Mouse (Mus musculus) stomach, postnatal 0 days (tissue): ENCODE data around the gene Pih1d2. TPM values are rescaled to one million over a fixed set of nuclear protein-coding genes. Genes with fewer than 3 reads are reported as not detected.

Source experiments
- ATAC-seq: fragments of 200-750 bp; cut with Nextera tagmentation; 2 replicates; pipeline ENCODE4 v1.8.0; 2017; ENCODE audit not compliant: low FRiP score, low TSS enrichment
- DNase-seq: peaks from one replicate; pipeline ENCODE4 v3.0.0-alpha.2; 2016; ENCODE audit warnings: low spot score
- H3K27ac ChIP-seq: fragments of 300-500 bp; sonication (generic); replicated peaks from 2 replicates; pipeline ENCODE4 v1.5.1; 2014; ENCODE audit warnings: mild to moderate bottlenecking, control low read depth
- H3K27me3 ChIP-seq: fragments of 300-500 bp; sonication (generic); 2 replicates; pipeline ENCODE4 v1.6.1; 2014; ENCODE audit warnings: low read length; ENCODE audit not compliant: control insufficient read depth, insufficient read depth
- H3K36me3 ChIP-seq: fragments of 300-500 bp; sonication (generic); 2 replicates; pipeline ENCODE4 v1.6.1; 2014; ENCODE audit warnings: low read length, mixed read lengths; ENCODE audit not compliant: control insufficient read depth, insufficient read depth
- H3K4me1 ChIP-seq: fragments of 300-500 bp; sonication (generic); replicated peaks from 2 replicates; pipeline ENCODE4 v1.6.1; 2014; ENCODE audit warnings: antibody characterized with exemption; ENCODE audit not compliant: control insufficient read depth, insufficient read depth
- H3K4me2 ChIP-seq: fragments of 300-500 bp; sonication (generic); replicated peaks from 2 replicates; pipeline ENCODE4 v1.6.1; 2014; ENCODE audit warnings: low read depth, mild to moderate bottlenecking, control low read depth, moderate library complexity
- H3K4me3 ChIP-seq: fragments of 300-500 bp; sonication (generic); 2 replicates; pipeline ENCODE4 v1.5.1; 2014; ENCODE audit warnings: low read depth, low read length, control low read depth
- H3K9ac ChIP-seq: fragments of 300-500 bp; sonication (generic); 2 replicates; pipeline ENCODE4 v1.6.1; 2014; ENCODE audit warnings: mild to moderate bottlenecking, low read length, control low read depth, mixed read lengths
- H3K9me3 ChIP-seq: fragments of 300-500 bp; sonication (generic); 2 replicates; pipeline ENCODE4 v1.6.1; 2016; ENCODE audit warnings: low read length; ENCODE audit not compliant: control insufficient read depth
- CTCF ChIP-seq: IDR thresholded peaks from 2 replicates; pipeline ENCODE4 v1.5.1; 2016; ENCODE audit warnings: antibody characterized with exemption, low read depth, mild to moderate bottlenecking, moderate library complexity
- EP300 ChIP-seq: optimal IDR thresholded peaks from 2 replicates; pipeline ENCODE3; 2016; ENCODE audit warnings: antibody characterized with exemption
- WGBS: fragments of 180-500 bp; shearing (Covaris S2); extraction: QIAGEN DNeasy Blood & Tissue Kit; methylation state at CpG from one replicate; pipeline ENCODE4 v1.1.7; 2014; 5-methylcytosine and 5-hydroxymethylcytosine counted together
- polyA plus RNA-seq: library from polyadenylated mRNA; unstranded; fragments of >200 nt; fragmentation: Nextera tagmentation; extraction: Ambion mirVana; gene quantifications from 2 replicates; pipeline ENCODE4 v1.2.1, GENCODE M21; 2015

The Pih1d2 gene
- polyA plus RNA-seq, 1 experiment from 2014 or later = 2.2 TPM

DNA sequence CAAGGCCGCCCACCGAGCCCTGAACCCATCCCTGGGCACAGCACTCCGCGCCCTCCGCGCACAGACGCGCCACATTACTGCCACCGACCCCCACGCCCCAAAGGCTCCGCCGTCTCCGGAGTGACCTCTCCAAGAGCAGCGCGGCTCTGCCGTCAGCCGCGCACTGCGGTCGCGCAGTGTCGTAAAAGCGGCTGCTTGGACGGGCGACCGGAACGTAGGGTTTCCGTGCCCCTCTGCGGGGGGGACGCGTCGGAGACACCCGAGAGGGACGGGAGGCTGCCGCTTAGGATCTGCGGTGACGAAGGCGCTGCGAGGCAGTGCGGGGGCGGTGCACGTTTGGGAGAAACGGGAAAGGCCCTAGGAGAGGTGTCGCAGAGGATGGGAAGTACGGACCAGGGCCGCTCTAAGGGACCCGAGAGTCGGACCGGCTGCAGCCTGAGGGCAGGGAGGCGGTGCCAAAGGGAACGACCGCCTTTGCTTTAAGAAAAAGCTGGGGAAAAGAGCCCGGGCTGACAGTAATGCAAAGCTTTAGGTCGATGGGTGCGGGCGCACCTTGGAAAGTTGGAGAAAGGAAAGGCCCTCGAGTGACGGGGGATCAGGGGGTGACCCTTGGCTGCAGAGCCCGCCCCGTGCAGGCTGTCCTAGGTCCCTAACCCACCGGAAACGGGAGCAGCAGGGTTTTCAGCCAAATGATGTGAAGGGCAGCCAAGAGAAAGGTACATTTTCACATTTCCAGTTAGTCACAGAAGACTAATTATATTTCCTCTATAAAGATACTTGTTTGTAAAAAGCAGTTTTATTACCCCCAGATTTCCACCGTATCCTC, 42.5 kb downstream of the Pih1d2 start, which contains the start of gene Dlat:
Dlat (minus strand) TSS at position 389 of the 826 bp plus-strand sequence.
- Histone ChIP-seq H3K9ac (peak within 1 kb of the TSS; percentile 90), H3K4me2 (peak within 1 kb of the TSS; percentile 78), H3K36me3 (no peaks in the 10 kb centered on the region; the same call in 1 of the 2 replicates), H3K27ac (peak within 1 kb of the TSS; percentile 86), H3K27me3 (no peaks in the 10 kb centered on the region), H3K9me3 (no peaks in the 10 kb centered on the region), H3K4me1 (no peaks in the 10 kb centered on the region), H3K4me3 (peak within 1 kb of the TSS; percentile 93)
- TF ChIP-seq EP300 (no peak), CTCF (no peak; the same call in 1 of the 2 replicates)
- WGBS = under 1% methylated on average over 56 of the region's 63 CpGs
- DNase-seq (peak; percentile 87), ATAC-seq (peak; percentile 93)

DNA sequence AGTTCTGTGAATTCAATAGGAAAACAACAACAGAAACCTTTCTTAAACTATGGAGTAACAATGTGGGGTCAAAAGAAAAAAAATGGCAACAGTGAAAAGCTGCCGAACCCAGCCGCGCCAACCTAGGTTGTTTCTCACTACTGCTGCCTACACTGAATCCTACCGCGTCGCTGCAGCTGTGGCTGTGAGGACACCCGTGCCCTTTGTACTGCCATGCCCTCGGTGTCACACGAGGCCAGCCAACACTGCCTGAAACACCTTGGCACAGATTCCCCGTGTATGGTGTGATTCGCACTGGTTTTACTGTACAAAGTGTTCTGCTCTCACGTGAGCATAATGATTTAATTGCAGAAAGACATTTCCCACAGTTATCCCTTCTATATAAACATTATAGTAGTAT, 43.3 kb downstream of the Pih1d2 start:
- peak overlapping the region; percentile 93 for H3K4me3 ChIP-seq
- H3K9ac ChIP-seq = peak overlapping the region; percentile 9; the same call in 1 of the 2 replicates
- no peaks in the 10 kb centered on the region for H3K27me3 ChIP-seq
- H3K27ac ChIP-seq = no peak overlapping the region
- H3K9me3 ChIP-seq = no peaks in the 10 kb centered on the region
- TF ChIP-seq CTCF = no peak
- no peak for TF ChIP-seq EP300
- H3K4me2 ChIP-seq = peak overlapping the region; percentile 78
- H3K4me1 ChIP-seq = no peaks in the 10 kb centered on the region
- 14% methylated on average over 12 of the region's 12 CpGs for WGBS
- H3K36me3 ChIP-seq = no peaks in the 10 kb centered on the region; the same call in 1 of the 2 replicates
- ATAC-seq (peak; percentile 66; the same call in 1 of the 2 replicates), DNase-seq (peak; percentile 68)

DNA sequence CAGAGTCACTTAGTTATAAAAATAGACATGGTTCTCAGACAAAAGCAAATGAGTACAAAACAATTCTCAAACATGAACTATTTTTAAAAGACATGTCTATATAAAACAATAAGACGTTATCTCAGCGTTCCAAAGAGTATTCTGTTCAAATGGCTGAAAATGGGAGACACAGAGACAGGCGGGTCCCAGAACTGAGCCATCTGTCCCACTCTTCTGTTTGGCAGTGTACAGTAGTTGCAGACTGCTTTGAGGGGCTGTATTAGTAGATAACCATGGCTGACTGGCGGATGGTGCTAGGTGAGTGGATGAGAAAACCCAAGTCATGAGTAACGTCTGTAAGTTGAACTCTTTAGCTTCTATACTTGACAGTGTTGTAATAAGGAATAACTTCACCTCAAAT, 47.7 kb downstream of the Pih1d2 start:
- Histone ChIP-seq H3K27me3 (no peaks in the 10 kb centered on the region), H3K4me2 (no peak overlapping the region), H3K4me1 (no peaks in the 10 kb centered on the region), H3K9me3 (no peaks in the 10 kb centered on the region), H3K27ac (no peak overlapping the region), H3K4me3 (no peak overlapping the region), H3K36me3 (no peaks in the 10 kb centered on the region), H3K9ac (no peak overlapping the region)
- DNase-seq (no peak), ATAC-seq (no peak)
- WGBS = 86% methylated on average over 5 of the region's 5 CpGs
- TF ChIP-seq CTCF (no peak), EP300 (no peak)

DNA sequence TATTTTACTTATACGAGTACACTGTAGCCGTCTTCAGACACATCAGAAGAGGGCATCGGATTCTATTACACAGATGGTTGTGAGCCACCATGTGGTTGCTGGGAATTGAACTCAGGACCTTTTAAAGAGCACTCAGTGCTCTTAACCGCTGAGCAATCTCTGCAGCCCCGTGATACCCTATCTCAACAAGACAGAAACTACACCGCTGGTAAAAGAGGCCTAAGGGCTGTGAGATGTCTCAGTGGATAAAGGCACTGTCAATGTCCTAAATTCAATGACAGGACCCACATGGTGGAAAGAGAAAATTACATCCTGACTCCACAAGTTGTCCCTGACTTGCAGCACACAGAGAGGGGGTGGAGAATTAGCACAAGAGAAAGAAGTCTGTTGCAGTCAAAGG, 49.3 kb downstream of the Pih1d2 start:
- no peak overlapping the region for H3K4me3 ChIP-seq
- H3K4me2 ChIP-seq = no peak overlapping the region
- WGBS = 86% methylated on average over 6 of the region's 6 CpGs
- H3K36me3 ChIP-seq = no peaks in the 10 kb centered on the region
- ATAC-seq (no peak), DNase-seq (no peak)
- TF ChIP-seq EP300 = no peak
- no peak for TF ChIP-seq CTCF
- no peak overlapping the region for H3K9ac ChIP-seq
- H3K4me1 ChIP-seq = no peaks in the 10 kb centered on the region
- H3K27me3 ChIP-seq = no peaks in the 10 kb centered on the region
- no peak overlapping the region for H3K27ac ChIP-seq
- H3K9me3 ChIP-seq = no peaks in the 10 kb centered on the region

- no peak overlapping the region for H3K4me2 ChIP-seq
- H3K9me3 ChIP-seq = no peaks in the 10 kb centered on the region
- H3K4me3 ChIP-seq = no peak overlapping the region
- no peak overlapping the region for H3K9ac ChIP-seq
- DNase-seq (no peak), ATAC-seq (no peak)
- H3K27me3 ChIP-seq = no peaks in the 10 kb centered on the region
- TF ChIP-seq EP300 (no peak), CTCF (0 out of 2 replicates have a peak, but pooled peaks have one; percentile 8)
- H3K36me3 ChIP-seq = no peaks in the 10 kb centered on the region
- 76% methylated on average over 8 of the region's 8 CpGs for WGBS
- no peak overlapping the region for H3K27ac ChIP-seq
- no peaks in the 10 kb centered on the region for H3K4me1 ChIP-seq
Measured at GRCm38 (mm10) chr9:50667579-50668498, 50.7 kb downstream of the Pih1d2 start.
